Mouse (Mus musculus) testis, adult 2 months (tissue): ENCODE data around the gene Mfsd2a. TPM values are rescaled to one million over a fixed set of nuclear protein-coding genes. Genes with fewer than 3 reads are reported as not detected.

Experiments used
- H3K27ac ChIP-seq: fragments of 200-500 bp; 2 replicates; pipeline ENCODE4 v1.5.1; 2012; ENCODE audit warnings: low read depth, low read length; ENCODE audit not compliant: control insufficient read depth, insufficient read depth
- H3K27me3 ChIP-seq: fragments of 200-500 bp; 2 replicates; pipeline ENCODE4 v1.6.1; 2012; ENCODE audit warnings: mild to moderate bottlenecking, low read length, moderate library complexity; ENCODE audit not compliant: control insufficient read depth, insufficient read depth
- H3K36me3 ChIP-seq: fragments of 200-500 bp; 2 replicates; pipeline ENCODE4 v1.6.1; 2012; ENCODE audit warnings: mild to moderate bottlenecking, low read length; ENCODE audit not compliant: control insufficient read depth, insufficient read depth
- H3K4me1 ChIP-seq: fragments of 200-500 bp; 2 replicates; pipeline ENCODE4 v1.6.1; 2012; ENCODE audit warnings: low read length; ENCODE audit not compliant: control insufficient read depth, insufficient read depth
- H3K4me3 ChIP-seq: fragments of 200-500 bp; 2 replicates; pipeline ENCODE4 v1.5.1; 2012; ENCODE audit warnings: low read depth, mild to moderate bottlenecking, low read length, moderate library complexity, mixed read lengths; ENCODE audit not compliant: control insufficient read depth
- CTCF ChIP-seq: fragments of 200-500 bp; IDR thresholded peaks from 2 replicates; pipeline ENCODE4 v1.5.1; 2012; ENCODE audit warnings: low read depth, mild to moderate bottlenecking, inconsistent platforms, low read length, moderate library complexity; ENCODE audit not compliant: control insufficient read depth, insufficient read depth, insufficient replicate concordance
- POLR2A ChIP-seq: fragments of 200-500 bp; IDR thresholded peaks from 2 replicates; pipeline ENCODE4 v1.6.1; 2012; ENCODE audit warnings: low read depth, mild to moderate bottlenecking, inconsistent platforms, low read length, moderate library complexity; ENCODE audit not compliant: control insufficient read depth
- polyA plus RNA-seq: library from polyadenylated mRNA; depleted of rRNA; stranded (reverse); fragments of >200 nt; gene quantifications from 2 replicates; pipeline ENCODE4 v1.2.3, GENCODE M21; 2012

Mfsd2a gene
- polyA plus RNA-seq, 1 experiment: 8.7 TPM

DNA sequence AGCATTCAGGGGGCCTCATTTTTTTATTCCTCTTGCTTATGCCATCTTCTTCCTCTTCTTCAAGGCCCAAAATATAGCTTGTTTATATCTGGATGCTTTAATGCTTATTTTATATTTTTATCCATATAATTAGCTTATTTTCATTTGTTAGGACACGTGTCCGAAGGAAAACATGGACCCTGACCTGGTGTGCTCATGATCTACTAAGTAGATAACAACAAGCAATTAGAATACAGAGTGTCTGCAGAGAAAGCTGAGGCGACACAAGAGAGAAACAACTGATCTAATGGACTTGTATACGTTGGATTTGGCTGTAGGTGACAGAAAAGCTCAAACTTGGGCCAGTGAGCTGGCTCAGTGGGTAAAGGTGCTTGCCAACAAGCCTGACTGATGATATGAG is 15.9 kb upstream of the Mfsd2a start:
- H3K27me3 ChIP-seq: no peaks in the 10 kb centered on the region
- no peaks in the 10 kb centered on the region for H3K36me3 ChIP-seq
- TF ChIP-seq CTCF (no peak), POLR2A (no peak)
- H3K4me3 ChIP-seq: no peak overlapping the region
- no peaks in the 10 kb centered on the region for H3K4me1 ChIP-seq
- H3K27ac ChIP-seq: no peak overlapping the region

DNA sequence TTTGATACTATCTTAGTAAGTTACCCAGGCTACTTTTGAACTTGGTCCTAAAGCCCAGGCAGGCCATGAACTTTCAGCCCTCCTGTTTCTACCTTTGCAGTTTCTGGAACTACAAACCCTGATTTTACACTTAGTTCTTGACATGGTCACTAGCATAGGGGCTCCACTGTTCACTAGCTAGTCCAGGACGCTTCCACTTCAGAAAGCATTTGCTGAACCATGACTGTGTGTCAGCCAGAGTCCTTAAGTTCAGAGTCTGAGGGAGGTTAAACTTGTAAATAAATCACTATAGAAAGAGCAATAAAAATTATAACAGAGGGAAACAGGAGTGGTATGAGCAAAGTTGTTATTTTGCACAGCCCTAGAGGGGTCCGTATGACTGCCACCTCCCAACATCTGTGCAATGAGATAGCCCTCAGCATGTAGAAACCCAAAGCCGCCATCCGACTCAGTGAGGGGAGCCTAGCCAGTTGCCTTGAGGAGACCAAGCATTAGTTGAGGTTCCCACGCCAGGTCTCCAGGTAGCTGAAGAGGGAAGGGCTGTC is 14.1 kb upstream of the Mfsd2a start:
- Histone ChIP-seq H3K4me1 (no peaks in the 10 kb centered on the region), H3K4me3 (no peak overlapping the region), H3K27me3 (no peaks in the 10 kb centered on the region), H3K36me3 (no peaks in the 10 kb centered on the region), H3K27ac (no peak overlapping the region)
- no peak for TF ChIP-seq CTCF
- TF ChIP-seq POLR2A: no peak

DNA sequence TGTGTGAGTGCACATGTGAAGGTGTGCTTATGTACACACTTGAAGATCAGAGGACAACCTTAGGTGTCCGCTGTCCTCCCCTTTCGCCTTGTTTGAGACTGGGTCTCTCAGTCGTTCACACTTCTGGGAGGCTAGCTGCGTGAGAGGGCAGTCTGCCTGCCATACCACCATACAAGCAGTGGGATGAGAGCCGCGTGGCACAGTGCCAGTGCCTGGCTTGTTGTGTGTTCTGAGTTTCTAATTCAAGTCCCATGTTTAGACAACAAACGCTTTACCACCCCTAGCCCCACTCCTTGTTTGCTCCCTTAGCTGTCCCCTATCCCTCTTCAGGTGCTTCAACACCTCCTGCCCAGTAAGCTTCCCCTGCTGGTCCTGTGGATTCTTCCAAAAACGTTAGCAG is 11.1 kb upstream of the Mfsd2a start:
- no peaks in the 10 kb centered on the region for H3K4me1 ChIP-seq
- no peak overlapping the region for H3K4me3 ChIP-seq
- H3K27me3 ChIP-seq: no peaks in the 10 kb centered on the region
- TF ChIP-seq POLR2A (no peak), CTCF (no peak)
- no peaks in the 10 kb centered on the region for H3K36me3 ChIP-seq
- no peak overlapping the region for H3K27ac ChIP-seq

DNA sequence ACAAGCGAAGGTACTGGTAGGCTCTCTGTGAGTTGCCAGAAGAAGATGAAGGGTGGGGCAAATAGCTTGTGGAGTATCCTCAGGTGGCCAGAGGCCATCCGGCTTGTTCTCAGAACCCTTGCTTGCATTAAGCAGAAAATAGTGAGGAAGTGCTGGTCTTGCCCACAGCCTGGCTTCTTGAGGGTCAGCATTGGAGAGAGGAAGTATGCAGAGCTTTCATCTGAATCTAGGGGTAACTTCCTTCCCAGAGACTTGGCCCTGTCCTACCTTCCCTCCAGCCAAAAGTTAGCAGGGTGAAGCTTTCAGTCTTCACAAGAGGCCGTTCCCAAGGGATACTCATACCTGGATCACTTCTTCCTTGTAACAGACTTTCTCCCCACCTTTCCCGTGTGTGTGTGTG is 10.7 kb upstream of the Mfsd2a start:
- Histone ChIP-seq H3K27ac (no peak overlapping the region), H3K4me1 (no peaks in the 10 kb centered on the region), H3K36me3 (no peaks in the 10 kb centered on the region), H3K27me3 (no peaks in the 10 kb centered on the region), H3K4me3 (no peak overlapping the region)
- TF ChIP-seq CTCF (no peak), POLR2A (no peak)

DNA sequence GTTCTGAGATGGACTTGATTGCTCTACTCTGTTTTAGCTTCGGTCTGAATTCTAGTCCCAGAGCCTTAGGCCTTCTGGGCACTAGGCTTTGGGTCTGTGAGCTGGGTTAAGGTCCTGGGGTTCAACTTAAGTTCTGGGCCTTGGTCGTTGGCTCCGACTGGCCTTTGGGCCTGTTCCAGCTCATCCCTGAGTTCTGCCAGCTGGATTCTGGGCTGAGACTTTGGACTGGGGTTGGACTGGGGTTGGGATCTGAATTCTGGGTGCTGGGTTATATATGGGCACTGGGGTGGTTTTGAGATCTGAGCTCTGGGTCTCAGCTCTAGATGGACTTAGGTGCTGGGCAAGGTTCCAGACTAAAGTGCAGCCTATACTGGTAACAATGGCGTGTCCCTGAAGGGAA is 10.2 kb upstream of the Mfsd2a start:
- TF ChIP-seq CTCF: no peak
- TF ChIP-seq POLR2A: no peak
- no peaks in the 10 kb centered on the region for H3K36me3 ChIP-seq
- H3K27ac ChIP-seq: no peak overlapping the region
- H3K4me3 ChIP-seq: no peak overlapping the region
- H3K4me1 ChIP-seq: no peaks in the 10 kb centered on the region
- no peaks in the 10 kb centered on the region for H3K27me3 ChIP-seq

DNA sequence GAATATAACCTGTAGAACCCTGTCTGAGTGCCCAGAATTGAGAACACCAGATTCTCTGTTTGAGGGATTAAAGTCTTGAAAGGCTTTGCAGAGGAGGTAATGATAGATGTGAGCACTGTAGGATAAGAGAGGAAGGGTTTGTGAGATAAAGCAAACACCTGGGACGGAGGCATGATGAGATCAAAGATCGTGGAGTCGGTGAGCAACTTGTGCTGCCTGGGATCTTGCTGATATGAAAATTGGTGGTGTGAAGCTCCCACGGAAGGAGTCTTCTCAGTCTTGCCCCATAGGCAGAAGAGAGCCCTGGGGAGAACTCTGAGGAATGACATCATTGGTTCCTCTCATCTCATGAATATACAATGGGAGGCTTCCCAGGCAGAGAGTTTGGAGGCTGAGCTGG is 7.1 kb upstream of the Mfsd2a start:
- H3K27me3 ChIP-seq: no peaks in the 10 kb centered on the region

DNA sequence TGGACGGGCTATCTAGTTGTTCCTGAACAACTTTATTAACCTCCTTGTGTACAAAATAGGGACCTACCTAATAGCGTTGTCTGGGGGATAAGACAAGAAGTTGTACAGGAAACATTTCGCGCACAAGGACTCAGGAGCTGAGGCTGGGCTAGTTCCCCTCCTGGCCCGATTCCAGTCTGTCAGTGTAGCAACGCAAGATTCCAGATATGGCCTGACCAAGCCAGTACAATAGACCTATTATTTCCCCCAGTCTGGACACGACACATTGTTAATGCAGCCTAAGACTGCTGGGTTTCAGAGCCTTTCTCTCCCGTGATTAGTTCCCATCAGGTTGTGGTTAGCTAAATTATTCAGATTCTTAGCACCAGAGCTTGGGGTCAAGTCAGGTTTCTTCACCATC is 1.8 kb upstream of the Mfsd2a start:
- Histone ChIP-seq H3K27me3 (no peaks in the 10 kb centered on the region), H3K27ac (peak overlapping the region; percentile 52; the same call in 1 of the 2 replicates), H3K4me3 (no peak overlapping the region), H3K4me1 (peaks cover 20% of the 10 kb centered on the region), H3K36me3 (no peaks in the 10 kb centered on the region)
- TF ChIP-seq CTCF (no peak), POLR2A (no peak)

More for the DNA sequence above, 7.1 kb upstream of the Mfsd2a start:
- no peak overlapping the region for H3K4me3 ChIP-seq
- TF ChIP-seq CTCF (no peak), POLR2A (no peak)
- H3K36me3 ChIP-seq: no peaks in the 10 kb centered on the region
- no peaks in the 10 kb centered on the region for H3K4me1 ChIP-seq
- no peak overlapping the region for H3K27ac ChIP-seq

DNA sequence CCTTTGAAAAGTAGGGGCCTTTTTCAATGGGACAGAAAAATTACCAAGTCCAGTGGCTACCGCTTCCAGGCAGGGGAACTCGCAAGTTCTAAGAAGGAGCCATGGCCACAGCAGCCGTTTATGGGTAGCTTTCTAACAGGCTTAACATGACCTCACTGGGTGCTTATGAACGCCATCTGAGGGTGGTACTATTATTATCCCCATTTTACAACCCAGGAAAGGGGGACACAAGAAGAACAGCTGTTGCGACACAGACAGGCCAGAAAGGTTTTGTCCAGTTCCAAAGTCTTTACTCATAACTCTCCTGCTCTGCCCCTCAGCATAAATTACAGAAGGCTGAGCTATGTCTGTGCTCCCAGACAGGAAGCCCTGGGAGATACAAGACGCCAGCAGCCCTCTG is 601 bp upstream of the Mfsd2a start:
- Histone ChIP-seq H3K27ac (peak overlapping the region; percentile 79), H3K4me1 (peaks cover 20% of the 10 kb centered on the region), H3K36me3 (no peaks in the 10 kb centered on the region), H3K4me3 (peak overlapping the region; percentile 88), H3K27me3 (no peaks in the 10 kb centered on the region)
- TF ChIP-seq POLR2A (no peak), CTCF (no peak)
